Mouse (Mus musculus): ENCODE data around the gene Hs6st3.

GRCm38 (mm10) chr14:119248001-119248607 is 110.0 kb downstream of the Hs6st3 start:
- no peak for TF ChIP-seq EP300 (IDR thresholded peaks at IDR 0.05; ENCODE audit: low read depth)
- no peak for TF ChIP-seq CTCF (IDR thresholded peaks at IDR 0.05; ENCODE audit: low read depth)
